Mouse (Mus musculus) E14TG2a.4 (cell line): ENCODE results near the gene Kcnv2.

ENCODE experiments used
- CTCF ChIP-seq: conservative IDR thresholded peaks from 2 replicates; pipeline ENCODE4 v1.5.1; 2014; ENCODE audit warnings: low read length
- NANOG ChIP-seq: IDR thresholded peaks from 2 replicates; pipeline ENCODE4 v1.6.1; 2014; ENCODE audit warnings: borderline replicate concordance, low read length, mixed read lengths
- POU5F1 ChIP-seq: IDR thresholded peaks from 2 replicates; pipeline ENCODE4 v1.6.1; 2014; ENCODE audit warnings: low read length, borderline replicate concordance

- TF ChIP-seq CTCF (no peak), POU5F1 (no peak), NANOG (no peak)
Observed at GRCm38 (mm10) chr19:27366113-27366746, 43.8 kb downstream of the Kcnv2 start.
